Mouse (Mus musculus): ENCODE results near the gene Gm4881.

GRCm38 (mm10) chr7:24918763-24919323 lies 25.5 kb downstream of the Gm4881 start:
- TF ChIP-seq POLR2A (IDR thresholded peaks at IDR 0.05; ENCODE audit: low read depth, low read length) (no peak), CTCF (IDR thresholded peaks at IDR 0.05; ENCODE audit: extremely low read depth, insufficient read length, insufficient replicate concordance, low read depth, low read length) (no peak)

Measured in small intestine, adult 2 months (tissue).